Mouse (Mus musculus) urinary bladder, adult 18-20 months (tissue): ENCODE measurements around the gene Ece2.

Source experiments
- DNase-seq, 2 experiments: peaks; one replicate each; pipeline ENCODE4 v3.0.0; 2022; ENCODE audit warnings: low spot score in 2 of 2, mixed read lengths in 2 of 2

The Ece2 gene

GRCm38 (mm10) chr16:20629731-20630634 lies at the start of gene Ece2:
Gene Ece2, plus strand, starts transcription at chr16:20629828.
- DNase-seq = peak in 1 of 2 experiments; percentile 10

GRCm38 (mm10) chr16:20589366-20589938 lies 40.2 kb upstream of the Ece2 start, which contains the start of gene Vwa5b2:
Gene Vwa5b2, plus strand, starts transcription at chr16:20589471.
- no peak for DNase-seq

- no peak for DNase-seq
Observed at GRCm38 (mm10) chr16:20589939-20590679, 39.5 kb upstream of the Ece2 start.

GRCm38 (mm10) chr16:20590680-20591038 lies 39.0 kb upstream of the Ece2 start:
- DNase-seq = no peak

- no peak for DNase-seq
Observed at GRCm38 (mm10) chr16:20591076-20591705, 38.4 kb upstream of the Ece2 start.

- no peak for DNase-seq
Observed at GRCm38 (mm10) chr16:20595060-20595673, 34.5 kb upstream of the Ece2 start.

- no peak for DNase-seq
Observed at GRCm38 (mm10) chr16:20595737-20596136, 33.9 kb upstream of the Ece2 start.

GRCm38 (mm10) chr16:20596687-20597441 lies 32.8 kb upstream of the Ece2 start:
- no peak for DNase-seq

GRCm38 (mm10) chr16:20600511-20600910 lies 29.1 kb upstream of the Ece2 start:
- DNase-seq = no peak

- DNase-seq = no peak
Observed at GRCm38 (mm10) chr16:20604705-20605104, 24.9 kb upstream of the Ece2 start.

- DNase-seq = peak; percentile 54 to 73
Observed at GRCm38 (mm10) chr16:20610501-20611356, 18.9 kb upstream of the Ece2 start.

GRCm38 (mm10) chr16:20611357-20612227 lies 18.0 kb upstream of the Ece2 start, which contains the start of the genes Eef1akmt4, Gm49333 and Alg3:
Gene Eef1akmt4, plus strand, starts transcription at chr16:20611593.
Gene Gm49333, plus strand, starts transcription at chr16:20611610.
Gene Alg3, minus strand, starts transcription at chr16:20611735.
- peak; percentile 76 to 79 for DNase-seq

- DNase-seq = peak in 1 of 2 experiments; percentile 25
Observed at GRCm38 (mm10) chr16:20619541-20620398, 9.9 kb upstream of the Ece2 start.

GRCm38 (mm10) chr16:20620399-20620735 lies 9.3 kb upstream of the Ece2 start:
- DNase-seq = no peak

GRCm38 (mm10) chr16:20620751-20621190 lies 8.9 kb upstream of the Ece2 start:
- no peak for DNase-seq

- peak; percentile 49 to 60 for DNase-seq
Observed at GRCm38 (mm10) chr16:20621191-20621990, 8.2 kb upstream of the Ece2 start, which contains the start of gene Camk2n2. Gene Camk2n2, minus strand, starts transcription at chr16:20621287.
